Mouse (Mus musculus) neural tube, embryonic 12.5 days (tissue): ENCODE measurements around the gene Slc2a3. TPM values are rescaled to one million over a fixed set of nuclear protein-coding genes. Genes with fewer than 3 reads are reported as not detected.

Source experiments
- ATAC-seq: fragments of 200-750 bp; cut with Nextera tagmentation; 2 replicates; pipeline ENCODE4 v1.8.0; 2017; ENCODE audit warnings: low read depth, mild to moderate bottlenecking, moderate TSS enrichment, moderate library complexity; ENCODE audit not compliant: low FRiP score
- H3K27ac ChIP-seq: fragments of 300-500 bp; sonication (generic); 2 replicates; pipeline ENCODE4 v1.5.1; 2016
- H3K27me3 ChIP-seq: fragments of 300-500 bp; sonication (generic); replicated peaks from 2 replicates; pipeline ENCODE4 v1.6.1; 2016; ENCODE audit warnings: mild to moderate bottlenecking
- H3K36me3 ChIP-seq: fragments of 300-500 bp; sonication (generic); 2 replicates; pipeline ENCODE4 v1.6.1; 2016; ENCODE audit warnings: mild to moderate bottlenecking
- H3K4me1 ChIP-seq: fragments of 300-500 bp; sonication (generic); 2 replicates; pipeline ENCODE4 v1.6.1; 2016
- H3K4me2 ChIP-seq: fragments of 300-500 bp; sonication (generic); replicated peaks from 2 replicates; pipeline ENCODE4 v1.6.1; 2016; ENCODE audit warnings: mild to moderate bottlenecking
- H3K4me3 ChIP-seq: fragments of 300-500 bp; sonication (generic); 2 replicates; pipeline ENCODE4 v1.5.1; 2016
- H3K9ac ChIP-seq: fragments of 300-500 bp; sonication (generic); 2 replicates; pipeline ENCODE4 v1.6.1; 2016; ENCODE audit warnings: mild to moderate bottlenecking
- H3K9me3 ChIP-seq: fragments of 300-500 bp; sonication (generic); 2 replicates; pipeline ENCODE4 v1.6.1; 2016; ENCODE audit warnings: mild to moderate bottlenecking
- WGBS: fragments of 180-500 bp; shearing (Covaris S2); methylation state at CpG from one replicate; pipeline ENCODE4 v1.1.7; 2016; 5-methylcytosine and 5-hydroxymethylcytosine counted together
- polyA plus RNA-seq: library from polyadenylated mRNA; unstranded; fragments of >200 nt; fragmentation: Nextera tagmentation; extraction: Ambion mirVana; gene quantifications from 2 replicates; pipeline ENCODE4 v1.2.1, GENCODE M21; 2016

Gene Slc2a3
- polyA plus RNA-seq, 1 experiment from 2014 or later = 26.1 TPM

DNA sequence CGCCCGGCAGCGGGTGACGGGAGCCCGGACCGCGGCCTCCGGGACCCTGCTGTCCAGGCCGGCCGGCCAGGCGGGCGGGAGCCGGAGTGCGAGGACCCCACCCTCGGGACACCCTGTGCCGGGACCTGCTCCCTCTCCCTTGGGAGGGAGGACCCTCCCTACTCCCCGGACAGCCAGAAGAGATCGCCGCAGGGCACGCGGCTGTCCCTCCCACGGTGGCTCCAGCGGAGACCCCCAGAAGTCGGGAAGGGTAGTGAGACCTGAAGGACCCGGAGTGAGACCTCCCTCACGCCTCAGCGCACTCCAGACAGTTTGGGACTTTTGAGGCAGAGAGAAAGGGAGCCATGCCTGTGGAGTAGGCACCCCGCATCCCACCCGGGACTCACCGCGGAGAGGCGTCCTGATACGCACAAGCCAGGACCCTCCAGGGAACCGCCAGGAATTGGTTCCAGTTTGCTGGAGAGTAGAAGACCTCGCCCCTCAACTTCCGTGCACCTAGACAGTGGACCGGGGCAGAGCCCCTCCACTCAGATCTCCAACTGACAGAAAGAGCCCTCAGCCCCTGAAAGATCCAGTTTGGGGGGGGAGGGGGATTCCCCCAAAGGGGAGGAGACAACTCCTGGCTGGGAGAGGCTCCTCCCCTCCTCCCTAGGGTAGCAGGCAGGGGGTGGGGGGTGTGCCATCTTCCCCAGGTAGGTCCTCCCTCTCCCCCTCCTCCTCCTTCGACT is 18.8 kb upstream of the Slc2a3 start:
- Histone ChIP-seq H3K27ac (peak overlapping the region; percentile 15; the same call in 1 of the 2 replicates), H3K9ac (peak overlapping the region; percentile 93), H3K4me2 (peak overlapping the region; percentile 91), H3K9me3 (no peaks in the 10 kb centered on the region), H3K36me3 (no peaks in the 10 kb centered on the region), H3K27me3 (0 out of 2 replicates have a peak, but pooled peaks cover 2% of the 10 kb centered on the region), H3K4me3 (peak overlapping the region; percentile 84), H3K4me1 (peaks cover 21% of the 10 kb centered on the region)
- ATAC-seq = peak; percentile 73
- under 1% methylated on average over 38 of the region's 38 CpGs for WGBS

DNA sequence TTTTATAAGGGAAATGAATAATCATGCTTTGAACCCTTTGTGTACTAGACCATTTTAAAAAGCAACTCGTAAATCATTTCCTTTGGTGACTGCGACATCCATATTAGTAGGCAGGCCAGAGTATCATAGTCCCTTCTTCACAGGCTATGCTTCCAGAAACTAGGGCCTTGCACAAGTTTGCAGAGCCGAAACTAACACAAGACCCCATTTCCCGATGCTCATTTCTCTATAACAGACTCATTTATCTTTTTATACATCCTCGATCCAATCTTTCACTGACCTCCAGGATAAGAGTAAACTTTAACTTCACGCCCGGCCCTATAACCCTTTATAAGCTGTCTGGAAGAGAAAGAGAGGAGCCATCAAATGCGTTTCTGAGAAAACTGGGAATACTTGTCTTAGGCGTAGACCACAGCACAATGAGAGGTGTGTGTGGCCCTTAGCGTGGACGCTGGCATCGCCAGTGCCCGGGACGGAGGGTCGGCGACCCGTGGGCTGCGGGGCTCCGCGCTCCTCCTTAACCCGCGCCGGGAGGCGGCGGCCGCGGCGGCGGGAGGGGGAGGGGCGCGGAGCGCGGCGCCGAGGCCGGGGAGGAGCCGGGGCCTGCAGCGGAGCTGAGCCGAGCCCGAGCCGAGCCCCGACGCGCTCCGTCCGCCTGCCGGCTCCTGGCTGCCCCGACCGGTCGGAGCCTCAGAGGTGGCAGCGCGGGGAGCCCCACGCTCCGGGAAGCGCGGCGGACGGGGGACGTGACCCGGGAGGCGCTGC is 18.0 kb upstream of the Slc2a3 start, which contains the start of gene Foxj2:
Foxj2 (plus strand) TSS at position 609 of the 765 bp plus-strand sequence.
- H3K36me3 ChIP-seq = no peaks in the 10 kb centered on the region
- peak within 1 kb of the TSS; percentile 93 for H3K9ac ChIP-seq
- peak within 1 kb of the TSS; percentile 84 for H3K4me3 ChIP-seq
- H3K27ac ChIP-seq = peak within 1 kb of the TSS; percentile 15; the same call in 1 of the 2 replicates
- H3K4me2 ChIP-seq = peak within 1 kb of the TSS; percentile 91
- no peaks in the 10 kb centered on the region for H3K9me3 ChIP-seq
- 0 out of 2 replicates have a peak, but pooled peaks cover 2% of the 10 kb centered on the region for H3K27me3 ChIP-seq
- ATAC-seq = peak; percentile 84
- 2% methylated on average over 61 of the region's 61 CpGs for WGBS
- H3K4me1 ChIP-seq = peaks cover 21% of the 10 kb centered on the region

DNA sequence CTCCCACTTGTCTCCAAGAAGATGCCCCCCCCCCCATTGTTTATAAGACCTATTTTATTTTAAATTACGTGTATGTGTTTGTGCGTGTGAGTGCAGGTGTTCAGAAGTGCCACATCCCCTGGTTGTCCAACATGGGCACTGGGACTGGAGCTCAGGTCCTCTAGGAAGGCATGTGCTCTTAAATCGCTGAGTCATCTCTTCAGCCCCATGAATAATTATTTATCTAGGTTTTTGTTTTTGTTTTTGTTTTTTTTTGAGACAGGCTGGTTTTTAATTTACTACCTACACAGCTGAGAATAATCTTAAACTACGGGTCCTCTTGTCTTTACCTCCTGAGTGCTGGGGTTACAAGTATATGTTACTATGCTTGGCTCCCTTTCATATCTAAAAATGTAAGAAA is 12.2 kb upstream of the Slc2a3 start:
- H3K9ac ChIP-seq = no peak overlapping the region
- no peak overlapping the region for H3K4me3 ChIP-seq
- no peak for ATAC-seq
- no peaks in the 10 kb centered on the region for H3K9me3 ChIP-seq
- H3K36me3 ChIP-seq = no peaks in the 10 kb centered on the region
- no peak overlapping the region for H3K27ac ChIP-seq
- no peaks in the 10 kb centered on the region for H3K4me1 ChIP-seq
- no peak overlapping the region for H3K4me2 ChIP-seq
- no peaks in the 10 kb centered on the region for H3K27me3 ChIP-seq
- WGBS = 90% methylated on average over 4 of the region's 4 CpGs

DNA sequence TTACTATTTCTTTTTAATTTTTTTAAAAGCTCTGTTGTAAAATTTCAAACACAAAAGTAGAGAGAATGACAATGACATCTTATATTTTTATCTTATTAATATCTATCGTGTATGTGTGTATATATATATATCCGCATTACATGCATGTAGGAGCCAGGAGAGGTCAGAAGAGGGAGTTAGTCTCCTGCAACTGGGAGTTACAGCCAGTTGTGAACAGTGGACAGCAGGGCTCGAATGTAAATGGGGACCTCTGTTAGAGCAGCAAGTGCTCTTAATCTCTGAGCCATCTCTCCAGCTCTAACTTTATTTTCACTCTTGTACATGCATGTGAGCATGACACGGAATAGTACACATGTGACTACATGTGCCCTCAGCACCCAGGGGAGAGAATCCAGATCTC is 11.3 kb upstream of the Slc2a3 start:
- Histone ChIP-seq H3K4me1 (no peaks in the 10 kb centered on the region), H3K9ac (no peak overlapping the region), H3K27me3 (no peaks in the 10 kb centered on the region), H3K36me3 (no peaks in the 10 kb centered on the region), H3K4me2 (no peak overlapping the region), H3K27ac (no peak overlapping the region), H3K9me3 (no peaks in the 10 kb centered on the region), H3K4me3 (no peak overlapping the region)
- ATAC-seq = no peak
- 92% methylated on average over 4 of the region's 4 CpGs for WGBS

DNA sequence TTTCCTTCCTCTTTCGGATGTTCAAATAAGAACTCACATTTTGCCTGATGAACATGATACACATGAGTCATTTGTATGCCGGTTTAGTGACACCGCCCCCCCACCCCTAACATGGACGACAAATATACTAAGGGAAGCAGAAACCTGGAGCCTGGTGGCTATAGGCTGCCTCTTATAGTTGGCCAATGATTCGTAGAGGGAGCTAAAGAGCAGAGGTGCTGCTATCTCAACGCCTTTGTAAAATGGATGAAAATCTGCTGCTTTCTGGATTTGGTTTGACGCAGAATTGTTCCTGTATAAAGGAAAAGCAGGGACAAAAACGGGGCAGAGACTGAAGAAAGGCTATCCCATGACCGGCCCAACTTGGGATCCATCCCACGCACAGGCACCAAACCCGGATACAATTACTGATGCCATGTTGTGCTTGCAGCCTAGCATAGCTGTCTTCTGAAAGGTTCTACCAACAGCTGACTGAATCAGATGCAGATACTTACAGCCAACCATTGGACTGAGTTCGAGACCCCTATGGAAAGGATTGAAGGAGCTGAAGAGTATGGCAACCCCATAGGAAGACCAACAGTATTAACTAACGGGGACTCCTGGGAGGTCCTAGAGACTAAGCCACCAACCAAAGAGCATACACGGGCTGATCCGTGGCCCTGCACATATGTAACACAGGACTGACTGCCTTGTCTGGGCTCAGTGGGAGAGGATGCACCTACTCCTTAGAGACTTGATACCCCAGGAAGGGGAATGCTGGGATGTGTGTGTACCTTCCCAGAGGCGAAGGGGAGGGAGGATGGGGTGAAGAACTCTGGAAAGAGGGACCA is 10.5 kb upstream of the Slc2a3 start:
- ATAC-seq = 0 out of 2 replicates have a peak, but pooled peaks have one; percentile 25
- WGBS = 29% methylated on average over 16 of the region's 16 CpGs
- Histone ChIP-seq H3K27ac (peak overlapping the region; percentile 65; the same call in 1 of the 2 replicates), H3K9me3 (no peaks in the 10 kb centered on the region), H3K4me2 (peak overlapping the region; percentile 63), H3K4me1 (no peaks in the 10 kb centered on the region), H3K9ac (0 out of 2 replicates have a peak overlapping the region, but pooled peaks have one; percentile 90), H3K36me3 (no peaks in the 10 kb centered on the region), H3K4me3 (peak overlapping the region; percentile 70), H3K27me3 (no peaks in the 10 kb centered on the region)

DNA sequence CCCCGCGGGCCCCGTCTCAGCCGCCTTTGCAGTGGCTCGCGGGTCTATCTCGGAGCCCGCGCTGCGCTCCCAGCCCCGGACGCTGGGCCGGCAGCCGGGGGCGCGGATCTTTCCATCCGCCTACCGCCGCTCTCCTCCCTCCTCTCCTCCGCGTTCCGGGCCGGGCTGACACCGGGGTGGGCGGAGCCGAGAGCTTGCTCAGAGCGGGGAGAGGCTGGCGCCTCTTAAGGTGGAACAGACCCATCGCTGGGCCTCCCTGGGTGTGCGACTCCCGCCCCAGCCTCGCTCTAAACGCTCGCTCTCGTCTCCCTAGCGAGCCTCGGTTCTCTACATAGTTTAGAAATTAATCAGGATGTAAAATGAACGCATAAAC is 9.8 kb upstream of the Slc2a3 start:
- peak; percentile 95 for ATAC-seq
- H3K27me3 ChIP-seq = no peaks in the 10 kb centered on the region
- H3K27ac ChIP-seq = peak overlapping the region; percentile 97
- H3K4me3 ChIP-seq = peak overlapping the region; percentile 70
- H3K9me3 ChIP-seq = no peaks in the 10 kb centered on the region
- peak overlapping the region; percentile 63 for H3K4me2 ChIP-seq
- WGBS = under 1% methylated on average over 38 of the region's 38 CpGs
- H3K36me3 ChIP-seq = no peaks in the 10 kb centered on the region
- peak overlapping the region; percentile 90 for H3K9ac ChIP-seq
- H3K4me1 ChIP-seq = no peaks in the 10 kb centered on the region

DNA sequence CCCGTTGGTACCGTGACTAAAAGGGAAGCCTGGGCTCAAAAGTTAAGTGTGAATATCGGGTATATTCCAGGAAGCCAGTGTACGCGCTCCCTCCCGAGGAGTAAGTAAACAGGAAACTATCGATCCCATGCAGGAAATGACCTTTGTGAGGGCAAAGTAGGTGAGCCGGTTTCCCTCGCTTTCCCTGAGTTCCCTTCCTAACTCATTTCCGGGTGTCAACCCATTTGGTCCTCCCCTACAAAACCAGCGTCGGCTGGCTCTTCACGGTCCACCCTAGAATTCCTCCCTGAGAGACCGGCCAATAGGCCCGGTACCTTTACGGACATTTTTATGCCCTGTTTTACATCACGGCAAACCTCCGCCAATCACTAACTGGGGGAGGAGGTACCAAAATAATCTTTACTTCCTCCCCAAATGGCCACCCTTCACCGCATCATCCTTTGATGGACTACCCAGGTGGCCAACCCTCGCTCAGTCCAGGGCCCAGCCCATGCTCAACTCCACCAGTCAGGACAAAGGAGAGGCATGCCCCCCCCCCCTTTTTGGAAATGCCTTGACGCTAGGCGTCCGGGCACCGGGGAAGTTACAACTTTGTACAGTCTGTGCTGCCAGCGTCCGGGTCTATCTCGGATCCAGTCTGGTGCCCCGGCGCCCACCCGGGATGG is 9.3 kb upstream of the Slc2a3 start:
- Histone ChIP-seq H3K27me3 (no peaks in the 10 kb centered on the region), H3K4me1 (no peaks in the 10 kb centered on the region), H3K27ac (peak overlapping the region; percentile 97), H3K9ac (peak overlapping the region; percentile 90), H3K36me3 (no peaks in the 10 kb centered on the region), H3K4me2 (peak overlapping the region; percentile 63), H3K9me3 (no peaks in the 10 kb centered on the region), H3K4me3 (peak overlapping the region; percentile 70)
- peak; percentile 100 for ATAC-seq
- WGBS = under 1% methylated on average over 30 of the region's 30 CpGs

DNA sequence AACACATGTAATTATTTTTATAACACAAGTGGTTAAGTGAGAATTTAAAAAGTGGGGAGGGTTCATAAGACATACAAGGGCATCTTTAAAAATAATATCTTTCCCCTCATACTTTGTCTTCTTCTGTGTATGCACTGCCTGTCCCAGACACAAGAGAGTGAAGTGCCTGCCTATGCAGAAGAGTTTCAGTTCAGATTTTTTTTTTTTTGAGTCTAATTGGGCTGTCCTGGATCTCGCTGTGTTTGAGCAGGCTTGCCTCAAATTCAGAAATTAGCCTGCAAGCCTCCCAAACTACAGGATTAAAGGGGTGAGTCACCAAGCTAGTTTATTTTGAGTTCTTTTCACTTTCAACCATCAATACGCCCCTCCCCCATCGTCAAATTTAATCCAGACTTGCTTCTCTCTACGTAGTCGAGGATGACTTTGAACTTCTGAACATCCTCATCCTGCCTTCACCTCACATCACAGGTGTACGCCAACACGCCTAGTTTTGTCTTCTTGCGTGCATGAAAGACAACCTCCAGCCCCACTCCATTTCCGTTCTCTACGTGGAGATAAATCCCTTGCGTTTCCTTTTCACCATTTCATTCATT is 8.7 kb upstream of the Slc2a3 start:
- peak overlapping the region; percentile 63 for H3K4me2 ChIP-seq
- H3K4me1 ChIP-seq = no peaks in the 10 kb centered on the region
- WGBS = 2% methylated on average over 11 of the region's 11 CpGs
- no peaks in the 10 kb centered on the region for H3K36me3 ChIP-seq
- H3K9ac ChIP-seq = peak overlapping the region; percentile 45
- no peaks in the 10 kb centered on the region for H3K27me3 ChIP-seq
- H3K9me3 ChIP-seq = no peaks in the 10 kb centered on the region
- peak overlapping the region; percentile 70 for H3K4me3 ChIP-seq
- peak overlapping the region; percentile 65 for H3K27ac ChIP-seq
- peak; percentile 0; the same call in 1 of the 2 replicates for ATAC-seq

DNA sequence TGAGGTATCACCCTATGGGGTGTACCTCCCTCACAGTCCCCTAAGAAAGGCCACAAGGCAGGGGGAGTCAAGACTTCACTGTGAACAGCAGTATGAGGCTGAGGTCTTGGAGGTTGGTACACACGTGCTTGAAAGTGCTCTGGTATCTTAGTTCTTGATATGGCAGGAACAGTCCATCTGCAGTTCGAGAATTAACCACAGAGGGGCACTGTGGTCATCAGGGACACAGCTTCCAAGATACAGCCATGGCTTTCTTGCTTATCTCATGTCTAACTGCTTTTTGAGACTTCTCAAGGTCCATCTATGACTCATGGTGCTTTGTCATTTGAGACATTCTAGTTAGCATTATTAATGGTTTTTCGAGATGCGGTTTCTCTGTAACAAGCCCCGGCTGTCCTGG is 3.0 kb upstream of the Slc2a3 start:
- no peak for ATAC-seq
- H3K9ac ChIP-seq = no peak overlapping the region
- H3K4me1 ChIP-seq = peaks cover 4% of the 10 kb centered on the region; the same call in 1 of the 2 replicates
- no peaks in the 10 kb centered on the region for H3K9me3 ChIP-seq
- 34% methylated on average over 5 of the region's 5 CpGs for WGBS
- H3K36me3 ChIP-seq = no peaks in the 10 kb centered on the region
- no peak overlapping the region for H3K4me2 ChIP-seq
- H3K27me3 ChIP-seq = peaks cover 19% of the 10 kb centered on the region
- H3K4me3 ChIP-seq = no peak overlapping the region
- H3K27ac ChIP-seq = no peak overlapping the region

DNA sequence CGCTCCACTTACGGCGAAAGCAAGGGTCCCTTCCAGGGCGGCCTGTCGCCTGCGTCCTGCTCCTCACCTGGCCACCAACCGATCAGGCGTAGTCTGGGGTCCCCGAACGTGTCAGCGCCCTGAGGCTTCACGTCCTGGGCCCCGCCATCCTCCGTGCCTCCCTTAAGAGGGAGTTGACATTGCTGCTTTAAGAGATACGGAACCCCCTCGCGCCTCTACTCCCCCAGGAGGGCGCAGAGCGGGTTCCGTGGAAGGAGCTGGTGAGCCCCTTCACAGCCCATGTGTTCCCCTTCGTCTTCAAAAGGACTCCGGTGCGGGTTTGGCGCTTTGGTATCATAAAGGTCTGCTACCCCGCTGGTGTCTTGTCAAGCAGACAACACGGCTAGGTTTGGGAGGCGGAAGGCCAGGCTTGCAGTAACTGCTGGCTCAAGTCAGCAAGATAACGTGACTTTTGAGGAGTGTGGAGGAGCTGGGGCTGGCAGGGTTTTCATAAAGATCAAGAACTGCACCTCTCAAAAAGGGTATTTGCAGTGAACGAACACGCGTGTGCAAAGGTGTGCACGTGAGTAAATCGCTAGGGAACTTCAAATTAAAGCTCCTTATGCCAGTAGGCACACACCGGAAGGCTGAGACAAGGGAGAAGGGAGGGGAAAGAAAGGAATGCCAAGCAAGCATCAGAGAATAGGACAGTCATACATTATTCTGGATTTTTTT is 518 bp upstream of the Slc2a3 start:
- Histone ChIP-seq H3K36me3 (no peaks in the 10 kb centered on the region), H3K4me3 (peak overlapping the region; percentile 51), H3K27ac (no peak overlapping the region), H3K27me3 (peaks cover 19% of the 10 kb centered on the region), H3K4me2 (peak overlapping the region; percentile 95), H3K4me1 (peaks cover 4% of the 10 kb centered on the region; the same call in 1 of the 2 replicates), H3K9me3 (no peaks in the 10 kb centered on the region), H3K9ac (peak overlapping the region; percentile 68)
- 3% methylated on average over 34 of the region's 34 CpGs for WGBS
- peak; percentile 77 for ATAC-seq
